Mouse (Mus musculus): ENCODE data around the gene Rac1.

- TF ChIP-seq CTCF (IDR thresholded peaks at IDR 0.05; ENCODE audit: low read depth) (no peak), EP300 (IDR thresholded peaks at IDR 0.05; ENCODE audit: low read depth) (peak; percentile 88)
These were observed 39.4 kb upstream of the Rac1 start for GRCm38 (mm10) chr5:143567258-143567670.
